Mouse (Mus musculus): ENCODE data around the gene Litaf.

Litaf gene

DNA sequence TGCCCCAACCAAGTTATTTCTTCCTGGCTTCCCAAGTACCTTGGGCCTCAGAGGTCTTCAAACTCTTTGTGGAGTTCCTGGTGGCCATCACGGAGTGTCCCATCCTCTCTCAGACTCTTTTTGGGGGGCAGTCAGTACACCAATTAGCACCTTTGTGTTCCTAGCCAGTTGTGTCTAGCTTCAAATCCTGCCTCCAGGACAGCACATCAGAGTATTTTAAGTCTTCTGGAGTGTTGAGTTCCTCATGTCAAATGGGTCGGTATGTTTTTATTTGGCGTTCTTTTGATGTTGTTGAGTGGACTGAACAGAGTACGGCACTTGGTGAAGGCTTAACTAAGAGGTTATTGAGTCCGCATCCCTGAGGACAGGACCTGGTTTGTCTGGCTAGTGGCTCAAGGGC lies 526 bp downstream of the Litaf start:
- DNase-seq = no peak

- DNase-seq = no peak
Measured at GRCm38 (mm10) chr16:11064742-11065141, 1.2 kb downstream of the Litaf start.

DNA sequence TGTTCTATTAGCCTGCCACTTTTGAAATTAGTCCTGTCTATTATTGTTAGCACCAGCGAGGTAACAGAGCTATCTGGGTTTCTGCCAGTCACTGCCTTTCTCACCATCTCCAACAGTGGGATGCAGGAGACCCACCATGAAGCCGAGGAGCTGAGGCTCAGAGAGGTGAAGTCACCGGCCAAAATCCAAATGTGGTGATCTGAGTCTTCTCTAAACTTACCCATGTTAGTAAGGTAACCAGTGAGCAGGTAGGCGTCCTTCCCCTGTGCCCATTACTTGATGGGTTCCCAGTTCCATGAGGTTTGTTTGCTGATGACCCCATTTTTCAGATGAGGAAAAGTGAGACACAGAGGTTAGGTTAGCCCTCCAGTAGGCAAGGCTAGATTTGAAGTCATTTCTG lies 1.6 kb downstream of the Litaf start:
- no peak for DNase-seq

- DNase-seq = peak; percentile 92
Measured at GRCm38 (mm10) chr16:11062794-11063721, 2.9 kb downstream of the Litaf start.

GRCm38 (mm10) chr16:11060645-11061044 lies 5.3 kb downstream of the Litaf start, which contains the start of gene Snn:
Snn (plus strand) TSS chr16:11060945.
- no peak for DNase-seq

GRCm38 (mm10) chr16:11055916-11056315 lies 10.0 kb downstream of the Litaf start:
- DNase-seq = no peak

- no peak for DNase-seq
Measured at GRCm38 (mm10) chr16:11054871-11055270, 11.1 kb downstream of the Litaf start.

- DNase-seq = no peak
Measured at GRCm38 (mm10) chr16:11054409-11054808, 11.5 kb downstream of the Litaf start.

DNA sequence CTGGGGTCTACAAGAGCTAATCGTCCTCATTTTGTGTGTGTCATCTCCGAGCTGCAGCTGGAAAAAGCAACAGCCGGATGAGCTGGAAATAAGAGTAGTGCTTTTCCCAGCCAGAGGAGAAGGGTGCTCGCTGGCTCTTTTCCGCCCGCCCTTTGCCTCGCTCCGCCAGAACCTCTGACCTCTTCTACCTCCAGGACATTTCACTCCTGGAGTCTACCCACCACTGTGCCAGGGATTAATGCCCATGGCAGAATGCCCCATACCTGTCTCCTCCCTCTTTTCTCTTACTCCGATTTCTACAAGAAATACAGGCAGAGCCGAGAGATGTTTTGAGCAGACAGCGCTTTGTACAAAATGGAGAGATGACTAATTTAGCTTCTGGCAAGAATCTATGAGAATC lies 14.8 kb downstream of the Litaf start:
- no peak for DNase-seq

GRCm38 (mm10) chr16:11050226-11050625 lies 15.7 kb downstream of the Litaf start:
- no peak for DNase-seq

DNA sequence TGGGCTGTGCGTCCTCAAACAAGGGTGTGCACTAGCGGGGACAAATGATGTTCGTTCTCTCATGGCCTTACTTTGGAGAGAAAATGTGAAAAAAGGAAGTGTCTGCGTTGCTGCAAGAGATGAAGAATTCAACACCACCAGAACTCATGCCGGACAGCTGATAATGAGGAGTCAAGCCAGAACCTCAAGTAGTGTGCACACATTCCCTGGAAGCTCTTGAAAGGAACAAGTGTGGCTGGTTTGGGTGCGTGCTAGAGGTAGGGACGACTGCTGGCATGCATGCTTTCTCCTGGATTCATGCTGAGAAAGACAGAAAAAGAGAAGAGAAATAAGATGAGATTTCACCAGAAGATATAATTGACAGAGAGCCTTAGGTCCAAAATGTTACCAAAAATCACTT lies 18.8 kb downstream of the Litaf start:
- no peak for DNase-seq

- DNase-seq = peak; percentile 51
Measured at GRCm38 (mm10) chr16:11046437-11046836, 19.5 kb downstream of the Litaf start.

DNA sequence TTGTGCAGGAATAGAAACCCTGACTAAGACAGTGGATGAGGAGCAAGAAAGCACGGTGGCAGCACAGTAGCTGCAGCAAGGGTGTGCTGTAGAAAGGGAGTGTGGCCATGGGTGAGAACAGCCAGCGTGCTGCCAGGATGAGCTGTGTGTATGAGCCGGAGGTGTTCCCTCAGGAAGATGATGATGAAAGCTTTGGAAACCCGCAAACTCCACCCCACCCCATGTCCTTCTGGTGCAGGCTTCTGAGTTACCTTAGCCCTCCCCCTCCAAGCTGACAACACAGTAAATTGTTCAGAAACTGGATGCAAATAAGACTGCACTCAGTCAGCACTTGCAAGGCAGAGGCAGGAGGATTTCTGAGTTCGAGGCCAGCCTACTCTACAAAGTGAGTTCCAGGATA lies 22.7 kb downstream of the Litaf start:
- no peak for DNase-seq

- no peak for DNase-seq
Measured at GRCm38 (mm10) chr16:11040603-11041002, 25.4 kb downstream of the Litaf start.

- DNase-seq = peak; percentile 77
Measured at GRCm38 (mm10) chr16:11035790-11036431, 30.0 kb downstream of the Litaf start.

DNA sequence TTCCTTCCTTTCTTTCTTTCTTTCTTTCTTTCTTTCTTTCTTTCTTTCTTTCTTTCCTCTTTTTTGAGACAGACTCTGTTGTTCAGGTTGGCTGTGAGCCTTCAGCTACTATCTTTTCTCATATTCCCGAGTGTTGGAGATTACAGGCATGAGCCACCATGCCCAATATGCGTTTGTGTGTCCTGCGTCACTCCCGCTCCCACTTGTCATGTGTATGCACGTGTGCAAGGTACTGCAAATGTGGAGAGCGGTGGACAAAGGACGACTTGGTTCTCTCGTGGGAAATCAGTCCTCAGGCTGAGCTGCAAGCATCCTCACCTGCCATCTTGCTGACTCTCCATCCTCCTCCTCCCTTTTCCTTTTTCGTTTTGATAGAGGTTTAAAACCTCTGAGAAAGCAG lies 30.7 kb downstream of the Litaf start:
- no peak for DNase-seq

GRCm38 (mm10) chr16:11034193-11034803 lies 31.7 kb downstream of the Litaf start:
- peak; percentile 91 for DNase-seq

GRCm38 (mm10) chr16:11031320-11031719 lies 34.6 kb downstream of the Litaf start:
- no peak for DNase-seq

GRCm38 (mm10) chr16:11030844-11031243 lies 35.1 kb downstream of the Litaf start:
- no peak for DNase-seq

- DNase-seq = no peak
Measured at GRCm38 (mm10) chr16:11028206-11028605, 37.8 kb downstream of the Litaf start.

GRCm38 (mm10) chr16:11024841-11025240 lies 41.1 kb downstream of the Litaf start:
- peak; percentile 24 for DNase-seq

DNA sequence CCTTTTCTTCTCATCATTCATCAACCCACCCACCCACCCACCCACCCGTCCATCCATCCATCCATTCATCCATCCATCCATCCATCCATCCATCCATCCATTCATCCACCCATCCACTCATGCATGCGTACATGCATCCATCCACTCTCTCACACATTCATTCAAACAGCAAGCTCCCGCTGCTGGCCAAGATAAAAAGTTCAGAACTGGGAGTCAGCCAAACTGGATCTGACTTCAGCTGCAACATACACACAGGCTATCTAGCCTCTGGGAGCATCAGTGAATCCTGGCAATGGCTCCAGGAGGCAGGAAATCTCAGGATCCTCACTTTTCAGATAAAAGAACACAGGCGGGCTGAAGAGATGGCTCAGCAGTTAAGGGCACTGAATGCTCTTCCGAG lies 42.3 kb downstream of the Litaf start:
- DNase-seq = no peak

- DNase-seq = no peak
Measured at GRCm38 (mm10) chr16:11022113-11022489, 43.9 kb downstream of the Litaf start.

Data from kidney, postnatal 14 days (tissue).